Mouse (Mus musculus) liver, embryonic 12.5 days (tissue): ENCODE measurements at regions not wholly inside any gene's neighbourhood (a gene's known extent, or its start where the extent isn't known, plus 50 kb on each side); places are given as distances from the start of the nearest gene placed in this dataset.

Source experiments
- ATAC-seq: fragments of 200-750 bp; cut with Nextera tagmentation; 2 replicates; pipeline ENCODE4 v1.8.0; 2017; ENCODE audit warnings: moderate number of reproducible peaks, mild to moderate bottlenecking, moderate library complexity
- H3K27ac ChIP-seq: fragments of 300-500 bp; sonication (generic); 2 replicates; pipeline ENCODE4 v1.5.1; 2016; ENCODE audit warnings: mild to moderate bottlenecking
- H3K27me3 ChIP-seq: fragments of 300-500 bp; sonication (generic); replicated peaks from 2 replicates; pipeline ENCODE4 v1.6.1; 2016; ENCODE audit warnings: mild to moderate bottlenecking, moderate library complexity
- H3K36me3 ChIP-seq: fragments of 300-500 bp; sonication (generic); 2 replicates; pipeline ENCODE4 v1.6.1; 2016; ENCODE audit warnings: mild to moderate bottlenecking, moderate library complexity
- H3K4me1 ChIP-seq: fragments of 300-500 bp; sonication (generic); 2 replicates; pipeline ENCODE4 v1.6.1; 2016
- H3K4me2 ChIP-seq: fragments of 300-500 bp; sonication (generic); 2 replicates; pipeline ENCODE4 v1.6.1; 2016; ENCODE audit warnings: mild to moderate bottlenecking, moderate library complexity
- H3K4me3 ChIP-seq: fragments of 300-500 bp; sonication (generic); 2 replicates; pipeline ENCODE4 v1.5.1; 2016; ENCODE audit warnings: mild to moderate bottlenecking, moderate library complexity
- H3K9ac ChIP-seq: fragments of 300-500 bp; sonication (generic); 2 replicates; pipeline ENCODE4 v1.6.1; 2016; ENCODE audit warnings: mild to moderate bottlenecking, moderate library complexity
- H3K9me3 ChIP-seq: fragments of 300-500 bp; sonication (generic); replicated peaks from 2 replicates; pipeline ENCODE4 v1.6.1; 2016; ENCODE audit warnings: mild to moderate bottlenecking, moderate library complexity
- whole genome bisulfite sequencing: fragments of 180-500 bp; shearing (Covaris S2); methylation state at CpG from one replicate; pipeline ENCODE4 v1.1.7; 2016; ENCODE audit not compliant: insufficient replicate concordance; 5-methylcytosine and 5-hydroxymethylcytosine counted together

GRCm38 (mm10) chr9:87784872-87785271 lies 53.8 kb upstream of the Tbx18 start:
- ATAC-seq = no peak
- no peak overlapping the region for H3K9ac ChIP-seq
- H3K4me2 ChIP-seq = no peak overlapping the region
- no peaks in the 10 kb centered on the region for H3K9me3 ChIP-seq
- WGBS = 70% methylated on average over 1 of the region's 1 CpGs
- no peak overlapping the region for H3K27ac ChIP-seq
- H3K4me3 ChIP-seq = no peak overlapping the region
- no peaks in the 10 kb centered on the region for H3K27me3 ChIP-seq
- H3K36me3 ChIP-seq = no peaks in the 10 kb centered on the region
- H3K4me1 ChIP-seq = no peaks in the 10 kb centered on the region

GRCm38 (mm10) chr9:87811746-87812145 lies 80.7 kb upstream of the Tbx18 start:
- H3K36me3 ChIP-seq = no peaks in the 10 kb centered on the region
- H3K27me3 ChIP-seq = no peaks in the 10 kb centered on the region
- no peak for ATAC-seq
- no peak overlapping the region for H3K9ac ChIP-seq
- no peaks in the 10 kb centered on the region for H3K4me1 ChIP-seq
- no peak overlapping the region for H3K4me2 ChIP-seq
- no peak overlapping the region for H3K27ac ChIP-seq
- 68% methylated on average over 2 of the region's 2 CpGs for WGBS
- H3K9me3 ChIP-seq = 0 out of 2 replicates have a peak, but pooled peaks cover 7% of the 10 kb centered on the region
- no peak overlapping the region for H3K4me3 ChIP-seq

GRCm38 (mm10) chr9:87822276-87822675 lies 91.2 kb upstream of the Tbx18 start:
- no peak overlapping the region for H3K27ac ChIP-seq
- no peak overlapping the region for H3K4me2 ChIP-seq
- ATAC-seq = no peak
- 58% methylated on average over 5 of the region's 5 CpGs for WGBS
- no peaks in the 10 kb centered on the region for H3K4me1 ChIP-seq
- no peak overlapping the region for H3K9ac ChIP-seq
- H3K4me3 ChIP-seq = no peak overlapping the region
- H3K36me3 ChIP-seq = no peaks in the 10 kb centered on the region
- peaks cover 6% of the 10 kb centered on the region; the same call in 1 of the 2 replicates for H3K9me3 ChIP-seq
- no peaks in the 10 kb centered on the region for H3K27me3 ChIP-seq

- Histone ChIP-seq H3K4me2 (no peak overlapping the region), H3K4me1 (no peaks in the 10 kb centered on the region), H3K9ac (no peak overlapping the region), H3K27me3 (no peaks in the 10 kb centered on the region), H3K4me3 (no peak overlapping the region), H3K27ac (no peak overlapping the region), H3K9me3 (peaks cover 6% of the 10 kb centered on the region; the same call in 1 of the 2 replicates), H3K36me3 (no peaks in the 10 kb centered on the region)
- WGBS = 57% methylated on average over 8 of the region's 8 CpGs
- no peak for ATAC-seq
Measured at GRCm38 (mm10) chr9:87824691-87825230, 93.7 kb upstream of the Tbx18 start.

GRCm38 (mm10) chr9:87843898-87844297 lies 112.8 kb upstream of the Tbx18 start:
- Histone ChIP-seq H3K9ac (no peak overlapping the region), H3K27me3 (no peaks in the 10 kb centered on the region), H3K27ac (no peak overlapping the region), H3K4me3 (no peak overlapping the region), H3K4me2 (no peak overlapping the region), H3K9me3 (no peaks in the 10 kb centered on the region; the same call in 1 of the 2 replicates), H3K4me1 (no peaks in the 10 kb centered on the region), H3K36me3 (no peaks in the 10 kb centered on the region)
- ATAC-seq = no peak
- 67% methylated on average over 6 of the region's 6 CpGs for WGBS

GRCm38 (mm10) chr9:87844453-87844852 lies 113.4 kb upstream of the Tbx18 start:
- no peak for ATAC-seq
- Histone ChIP-seq H3K4me3 (no peak overlapping the region), H3K27ac (no peak overlapping the region), H3K27me3 (no peaks in the 10 kb centered on the region), H3K9me3 (no peaks in the 10 kb centered on the region; the same call in 1 of the 2 replicates), H3K4me2 (no peak overlapping the region), H3K9ac (no peak overlapping the region), H3K4me1 (no peaks in the 10 kb centered on the region), H3K36me3 (no peaks in the 10 kb centered on the region)
- 47% methylated on average over 2 of the region's 2 CpGs for WGBS

GRCm38 (mm10) chr9:87848882-87849281 lies 117.8 kb upstream of the Tbx18 start:
- H3K4me3 ChIP-seq = no peak overlapping the region
- no peaks in the 10 kb centered on the region; the same call in 1 of the 2 replicates for H3K9me3 ChIP-seq
- no peaks in the 10 kb centered on the region for H3K4me1 ChIP-seq
- no peak overlapping the region for H3K9ac ChIP-seq
- H3K36me3 ChIP-seq = no peaks in the 10 kb centered on the region
- no peak overlapping the region for H3K4me2 ChIP-seq
- no peak overlapping the region for H3K27ac ChIP-seq
- 69% methylated on average over 5 of the region's 5 CpGs for WGBS
- no peak for ATAC-seq
- H3K27me3 ChIP-seq = no peaks in the 10 kb centered on the region

- no peak for ATAC-seq
- H3K36me3 ChIP-seq = no peaks in the 10 kb centered on the region
- no peaks in the 10 kb centered on the region for H3K27me3 ChIP-seq
- no peak overlapping the region for H3K27ac ChIP-seq
- WGBS = 78% methylated on average over 1 of the region's 1 CpGs
- H3K4me3 ChIP-seq = no peak overlapping the region
- no peaks in the 10 kb centered on the region; the same call in 1 of the 2 replicates for H3K9me3 ChIP-seq
- H3K4me1 ChIP-seq = no peaks in the 10 kb centered on the region
- no peak overlapping the region for H3K9ac ChIP-seq
- H3K4me2 ChIP-seq = no peak overlapping the region
Measured at GRCm38 (mm10) chr9:87850133-87850532, 119.1 kb upstream of the Tbx18 start.

GRCm38 (mm10) chr9:87861588-87861987 lies 130.5 kb upstream of the Tbx18 start:
- no peak overlapping the region for H3K27ac ChIP-seq
- WGBS = 32% methylated on average over 1 of the region's 1 CpGs
- no peak for ATAC-seq

GRCm38 (mm10) chr9:87865236-87865635 lies 134.2 kb upstream of the Tbx18 start:
- Histone ChIP-seq H3K9me3 (no peaks in the 10 kb centered on the region), H3K36me3 (no peaks in the 10 kb centered on the region), H3K9ac (no peak overlapping the region), H3K27ac (no peak overlapping the region), H3K27me3 (no peaks in the 10 kb centered on the region), H3K4me3 (no peak overlapping the region), H3K4me1 (no peaks in the 10 kb centered on the region), H3K4me2 (no peak overlapping the region)
- no peak for ATAC-seq
- 67% methylated on average over 6 of the region's 6 CpGs for WGBS

More at GRCm38 (mm10) chr9:87861588-87861987, 130.5 kb upstream of the Tbx18 start:
- no peak overlapping the region for H3K9ac ChIP-seq
- no peaks in the 10 kb centered on the region for H3K27me3 ChIP-seq
- no peaks in the 10 kb centered on the region for H3K4me1 ChIP-seq
- H3K4me3 ChIP-seq = no peak overlapping the region
- no peaks in the 10 kb centered on the region for H3K36me3 ChIP-seq
- no peak overlapping the region for H3K4me2 ChIP-seq
- no peaks in the 10 kb centered on the region for H3K9me3 ChIP-seq

- Histone ChIP-seq H3K9me3 (no peaks in the 10 kb centered on the region), H3K4me2 (no peak overlapping the region), H3K4me1 (no peaks in the 10 kb centered on the region), H3K9ac (no peak overlapping the region), H3K4me3 (no peak overlapping the region), H3K36me3 (no peaks in the 10 kb centered on the region), H3K27ac (no peak overlapping the region), H3K27me3 (no peaks in the 10 kb centered on the region)
- 71% methylated on average over 6 of the region's 6 CpGs for WGBS
- no peak for ATAC-seq
Measured at GRCm38 (mm10) chr9:87872384-87872905, 141.4 kb upstream of the Tbx18 start.

GRCm38 (mm10) chr9:87882587-87882986 lies 151.5 kb upstream of the Tbx18 start:
- WGBS = 31% methylated on average over 1 of the region's 1 CpGs
- Histone ChIP-seq H3K9ac (no peak overlapping the region), H3K4me1 (no peaks in the 10 kb centered on the region)

GRCm38 (mm10) chr9:87883069-87883468 lies 152.0 kb upstream of the Tbx18 start:
- Histone ChIP-seq H3K27me3 (no peaks in the 10 kb centered on the region), H3K4me2 (no peak overlapping the region), H3K27ac (no peak overlapping the region), H3K4me3 (no peak overlapping the region), H3K4me1 (no peaks in the 10 kb centered on the region), H3K9ac (no peak overlapping the region), H3K9me3 (no peaks in the 10 kb centered on the region), H3K36me3 (no peaks in the 10 kb centered on the region)
- no peak for ATAC-seq

More at GRCm38 (mm10) chr9:87882587-87882986, 151.5 kb upstream of the Tbx18 start:
- no peak overlapping the region for H3K4me2 ChIP-seq
- no peak overlapping the region for H3K4me3 ChIP-seq
- H3K9me3 ChIP-seq = no peaks in the 10 kb centered on the region
- no peaks in the 10 kb centered on the region for H3K36me3 ChIP-seq
- H3K27me3 ChIP-seq = no peaks in the 10 kb centered on the region
- no peak overlapping the region for H3K27ac ChIP-seq
- no peak for ATAC-seq
